Mouse (Mus musculus): ENCODE data around the gene Sapcd1. TPM values are rescaled to one million over a fixed set of nuclear protein-coding genes. Genes with fewer than 3 reads are reported as not detected.
A peak's percentile ranks its signal among the peaks of the same experiment; 100 is the strongest.
"Not testable (repeated sequence)": the region's sequence is repeated elsewhere in the genome, so short reads cannot be mapped to it uniquely, and the experiment has no call there.

Gene Sapcd1
- polyA plus RNA-seq, 1 experiment from 2014 or later: 3.0 TPM

- Histone ChIP-seq H3K9ac (ENCODE audit: low read length) (peak overlapping the region; percentile 96), H3K4me2 (ENCODE audit: low read depth, low read length) (peak overlapping the region; percentile 99), H3K36me3 (ENCODE audit: control insufficient read depth, insufficient read depth) (peaks cover 20% of the 10 kb centered on the region), H3K4me3 (ENCODE audit: low read length) (peak overlapping the region; percentile 90), H3K27ac (ENCODE audit: low read length) (peak overlapping the region; percentile 98), H3K4me1 (ENCODE audit: control insufficient read depth, insufficient read depth, low read length) (peaks cover 38% of the 10 kb centered on the region)
- WGBS: 16% methylated on average over 29 of the region's 32 CpGs
- H3K9me3 ChIP-seq (replicated peaks; ENCODE audit: control insufficient read depth, low read length); H3K27me3 ChIP-seq (ENCODE audit: control insufficient read depth, insufficient read depth, low read length); ATAC-seq (replicated peaks; ENCODE audit: extremely low read depth, insufficient read depth, low FRiP score): not testable (repeated sequence)
Observed at GRCm38 (mm10) chr17:34999871-35000716, 27.7 kb downstream of the Sapcd1 start.

DNA sequence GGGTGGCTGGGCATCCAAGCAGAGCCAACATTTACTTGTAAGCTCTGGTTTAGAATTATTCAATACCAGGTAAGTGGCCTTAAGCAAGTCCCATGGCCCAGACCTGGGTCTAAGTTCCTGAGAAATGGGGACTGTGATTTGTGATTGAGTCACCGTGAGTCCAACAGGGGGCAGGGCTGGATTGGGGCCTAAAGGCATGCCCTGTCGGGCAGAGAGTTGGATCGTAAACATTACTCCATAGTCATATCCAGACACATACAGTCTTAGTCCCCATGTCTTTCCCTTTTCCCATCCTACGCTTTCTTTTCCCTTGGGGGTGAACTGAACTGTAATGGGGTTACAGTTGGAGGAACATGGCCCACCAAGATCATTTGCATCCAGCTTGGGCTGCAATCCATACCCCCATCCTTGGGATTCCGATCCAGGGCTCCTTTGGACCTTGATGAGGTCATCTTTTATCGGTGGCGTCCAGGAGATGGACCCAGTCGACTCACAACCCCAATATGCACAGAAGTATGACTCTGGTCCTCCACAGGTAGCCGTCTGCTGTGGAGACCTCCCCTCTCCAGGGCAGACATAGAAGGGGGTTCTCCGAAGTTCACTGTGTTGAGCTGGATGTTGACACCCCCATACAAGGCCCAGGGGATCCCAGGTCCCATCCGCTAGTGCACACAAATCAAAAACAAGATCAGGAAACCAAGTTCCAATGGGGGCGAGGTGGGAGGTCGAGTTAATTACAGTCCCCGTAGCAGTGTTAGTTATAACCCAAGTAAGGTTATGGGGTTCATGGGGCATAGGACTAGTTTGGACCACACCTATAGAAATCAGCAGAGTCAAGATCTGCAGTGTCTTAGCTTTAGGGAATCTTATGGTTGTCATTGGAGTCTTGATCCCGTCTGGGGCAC lies 29.0 kb downstream of the Sapcd1 start:
- H3K27me3 ChIP-seq (ENCODE audit: control insufficient read depth, insufficient read depth, low read length): no peaks in the 10 kb centered on the region
- peak overlapping the region; percentile 74 for H3K27ac ChIP-seq (ENCODE audit: low read length)
- H3K4me3 ChIP-seq (ENCODE audit: low read length): peak overlapping the region; percentile 55
- WGBS: 92% methylated on average over 15 of the region's 15 CpGs
- H3K9ac ChIP-seq (ENCODE audit: low read length): peak overlapping the region; percentile 73
- H3K4me1 ChIP-seq (ENCODE audit: control insufficient read depth, insufficient read depth, low read length): peaks cover 38% of the 10 kb centered on the region
- H3K9me3 ChIP-seq (replicated peaks; ENCODE audit: control insufficient read depth, low read length): no peaks in the 10 kb centered on the region
- H3K36me3 ChIP-seq (ENCODE audit: control insufficient read depth, insufficient read depth): peaks cover 11% of the 10 kb centered on the region
- H3K4me2 ChIP-seq (ENCODE audit: low read depth, low read length): peak overlapping the region; percentile 99
- no peak for ATAC-seq (replicated peaks; ENCODE audit: extremely low read depth, insufficient read depth, low FRiP score)

GRCm38 (mm10) chr17:34997142-34997483 lies 30.7 kb downstream of the Sapcd1 start:
- Histone ChIP-seq H3K36me3 (ENCODE audit: control insufficient read depth, insufficient read depth) (peaks cover 11% of the 10 kb centered on the region), H3K4me3 (ENCODE audit: low read length) (peak overlapping the region; percentile 4; the same call in 1 of the 2 replicates), H3K4me1 (ENCODE audit: control insufficient read depth, insufficient read depth, low read length) (peaks cover 25% of the 10 kb centered on the region), H3K27me3 (ENCODE audit: control insufficient read depth, insufficient read depth, low read length) (no peaks in the 10 kb centered on the region), H3K9ac (ENCODE audit: low read length) (no peak overlapping the region), H3K4me2 (ENCODE audit: low read depth, low read length) (peak overlapping the region; percentile 40), H3K27ac (ENCODE audit: low read length) (no peak overlapping the region), H3K9me3 (replicated peaks; ENCODE audit: control insufficient read depth, low read length) (no peaks in the 10 kb centered on the region)
- WGBS: 89% methylated on average over 5 of the region's 5 CpGs
- ATAC-seq (replicated peaks; ENCODE audit: extremely low read depth, insufficient read depth, low FRiP score): no peak

DNA sequence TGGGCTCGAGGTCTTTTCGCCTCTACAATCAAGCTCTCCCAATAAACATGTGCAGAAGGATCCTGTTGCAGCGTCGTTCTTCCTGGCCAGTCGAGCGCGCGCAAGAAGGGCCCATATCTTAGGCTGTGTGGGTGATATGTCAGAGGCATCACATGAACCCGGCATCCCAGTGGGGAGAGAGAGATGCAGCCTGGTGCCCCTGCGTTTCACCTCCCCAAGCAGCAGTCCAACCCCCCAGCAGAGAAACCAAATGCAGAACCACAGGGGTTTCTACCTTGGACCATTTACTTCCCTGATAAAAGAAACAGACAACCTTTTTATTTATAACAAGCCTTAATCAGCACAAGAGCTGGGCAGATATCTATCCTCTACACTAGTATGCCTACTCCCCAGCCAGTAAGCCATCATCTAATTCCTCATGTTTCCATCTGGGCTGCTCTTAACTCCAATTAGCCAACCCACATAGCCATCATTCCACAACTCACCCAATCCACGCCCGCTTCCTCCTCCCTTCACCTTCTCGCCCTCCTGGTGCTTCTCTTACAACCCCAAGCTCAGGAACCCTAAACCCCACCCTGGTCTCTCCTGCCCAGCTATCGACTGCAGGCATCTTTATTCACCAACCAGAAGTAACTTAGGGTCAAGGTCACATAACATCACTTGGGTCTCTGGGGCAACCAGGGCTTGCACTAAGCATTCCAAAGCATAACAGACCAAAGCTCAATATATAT lies 31.2 kb downstream of the Sapcd1 start:
- Histone ChIP-seq H3K4me2 (ENCODE audit: low read depth, low read length) (peak overlapping the region; percentile 40), H3K27me3 (ENCODE audit: control insufficient read depth, insufficient read depth, low read length) (no peaks in the 10 kb centered on the region), H3K9ac (ENCODE audit: low read length) (no peak overlapping the region), H3K4me1 (ENCODE audit: control insufficient read depth, insufficient read depth, low read length) (peaks cover 20% of the 10 kb centered on the region), H3K27ac (ENCODE audit: low read length) (no peak overlapping the region), H3K4me3 (ENCODE audit: low read length) (peak overlapping the region; percentile 6), H3K9me3 (replicated peaks; ENCODE audit: control insufficient read depth, low read length) (no peaks in the 10 kb centered on the region), H3K36me3 (ENCODE audit: control insufficient read depth, insufficient read depth) (peaks cover 11% of the 10 kb centered on the region)
- ATAC-seq (replicated peaks; ENCODE audit: extremely low read depth, insufficient read depth, low FRiP score): no peak
- WGBS: 83% methylated on average over 12 of the region's 14 CpGs

- H3K9ac ChIP-seq (ENCODE audit: low read length); H3K9me3 ChIP-seq (replicated peaks; ENCODE audit: control insufficient read depth, low read length); H3K27ac ChIP-seq (ENCODE audit: low read length); H3K27me3 ChIP-seq (ENCODE audit: control insufficient read depth, insufficient read depth, low read length); ATAC-seq (replicated peaks; ENCODE audit: extremely low read depth, insufficient read depth, low FRiP score); H3K4me3 ChIP-seq (ENCODE audit: low read length); H3K4me2 ChIP-seq (ENCODE audit: low read depth, low read length): not testable (repeated sequence)
- Histone ChIP-seq H3K4me1 (ENCODE audit: control insufficient read depth, insufficient read depth, low read length) (peaks cover 19% of the 10 kb centered on the region), H3K36me3 (ENCODE audit: control insufficient read depth, insufficient read depth) (peaks cover 16% of the 10 kb centered on the region)
- 90% methylated on average over 4 of the region's 4 CpGs for WGBS
Observed at GRCm38 (mm10) chr17:34995927-34996326, 31.9 kb downstream of the Sapcd1 start.

GRCm38 (mm10) chr17:34995192-34995591 lies 32.6 kb downstream of the Sapcd1 start:
- 87% methylated on average over 4 of the region's 4 CpGs for WGBS
- not testable (repeated sequence) for H3K9ac ChIP-seq (ENCODE audit: low read length); H3K27me3 ChIP-seq (ENCODE audit: control insufficient read depth, insufficient read depth, low read length); H3K4me2 ChIP-seq (ENCODE audit: low read depth, low read length); ATAC-seq (replicated peaks; ENCODE audit: extremely low read depth, insufficient read depth, low FRiP score); H3K27ac ChIP-seq (ENCODE audit: low read length); H3K4me3 ChIP-seq (ENCODE audit: low read length); H3K9me3 ChIP-seq (replicated peaks; ENCODE audit: control insufficient read depth, low read length)
- Histone ChIP-seq H3K36me3 (ENCODE audit: control insufficient read depth, insufficient read depth) (peaks cover 16% of the 10 kb centered on the region), H3K4me1 (ENCODE audit: control insufficient read depth, insufficient read depth, low read length) (peaks cover 19% of the 10 kb centered on the region)

GRCm38 (mm10) chr17:34994751-34995150 lies 33.1 kb downstream of the Sapcd1 start:
- Histone ChIP-seq H3K9ac (ENCODE audit: low read length) (no peak overlapping the region), H3K4me2 (ENCODE audit: low read depth, low read length) (no peak overlapping the region), H3K4me1 (ENCODE audit: control insufficient read depth, insufficient read depth, low read length) (peaks cover 16% of the 10 kb centered on the region), H3K27me3 (ENCODE audit: control insufficient read depth, insufficient read depth, low read length) (no peaks in the 10 kb centered on the region), H3K9me3 (replicated peaks; ENCODE audit: control insufficient read depth, low read length) (no peaks in the 10 kb centered on the region), H3K27ac (ENCODE audit: low read length) (no peak overlapping the region), H3K36me3 (ENCODE audit: control insufficient read depth, insufficient read depth) (peaks cover 16% of the 10 kb centered on the region), H3K4me3 (ENCODE audit: low read length) (no peak overlapping the region)
- no peak for ATAC-seq (replicated peaks; ENCODE audit: extremely low read depth, insufficient read depth, low FRiP score)

- Histone ChIP-seq H3K27me3 (ENCODE audit: control insufficient read depth, insufficient read depth, low read length) (no peaks in the 10 kb centered on the region), H3K4me1 (ENCODE audit: control insufficient read depth, insufficient read depth, low read length) (peaks cover 10% of the 10 kb centered on the region), H3K9ac (ENCODE audit: low read length) (no peak overlapping the region), H3K27ac (ENCODE audit: low read length) (no peak overlapping the region), H3K9me3 (replicated peaks; ENCODE audit: control insufficient read depth, low read length) (no peaks in the 10 kb centered on the region), H3K4me2 (ENCODE audit: low read depth, low read length) (no peak overlapping the region), H3K4me3 (ENCODE audit: low read length) (no peak overlapping the region), H3K36me3 (ENCODE audit: control insufficient read depth, insufficient read depth) (peaks cover 14% of the 10 kb centered on the region)
- 87% methylated on average over 2 of the region's 2 CpGs for WGBS
- ATAC-seq (replicated peaks; ENCODE audit: extremely low read depth, insufficient read depth, low FRiP score): no peak
Observed at GRCm38 (mm10) chr17:34984218-34984617, 43.6 kb downstream of the Sapcd1 start.

All from heart, embryonic 16.5 days (tissue).